Mouse (Mus musculus): ENCODE data around the gene Gmppa.

Gene Gmppa

GRCm38 (mm10) chr1:75490785-75491551 lies 55.2 kb downstream of the Gmppa start:
- DNase-seq = no peak

DNA sequence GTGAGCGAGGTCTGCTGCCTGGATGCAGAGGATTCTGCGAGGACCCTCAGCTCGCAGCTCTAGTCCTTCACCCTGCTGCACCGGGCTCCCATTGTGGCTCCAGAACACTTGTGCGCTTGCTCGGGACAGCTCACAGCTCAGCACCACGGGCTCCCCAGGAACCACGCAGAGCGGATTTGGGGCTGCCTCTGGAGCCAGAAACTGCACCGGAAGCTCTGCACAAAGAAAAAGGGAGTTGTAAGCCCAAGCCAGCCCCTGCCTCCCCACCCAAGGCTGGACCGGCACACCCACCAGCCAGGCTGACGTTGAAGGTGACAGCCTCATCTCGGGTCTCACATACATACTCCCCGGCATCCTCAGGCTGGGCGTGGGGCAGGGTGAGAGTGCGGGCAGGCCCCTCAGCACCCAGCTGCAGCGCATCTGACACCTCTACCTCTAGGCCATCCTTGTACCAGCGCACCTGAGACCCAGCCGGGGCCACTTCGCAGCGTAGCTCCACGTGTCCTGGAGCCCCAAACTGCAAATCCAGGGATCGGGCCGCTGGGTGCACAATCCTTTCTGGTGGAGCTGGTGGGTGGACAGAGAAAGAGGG lies 56.9 kb downstream of the Gmppa start:
- DNase-seq = no peak

Data from kidney, postnatal 4 days (tissue).